Mouse (Mus musculus): ENCODE measurements around the gene Bex6.

- TF ChIP-seq CTCF (IDR thresholded peaks at IDR 0.05; ENCODE audit: insufficient read depth, low read length) (no peak), POLR2A (IDR thresholded peaks at IDR 0.05; ENCODE audit: borderline replicate concordance, extremely low read depth, low read depth, low read length) (no peak)
Measured at GRCm38 (mm10) chr16:32158966-32159365, 20.7 kb upstream of the Bex6 start.
